Mouse (Mus musculus): ENCODE measurements around the gene Inf2. TPM values are rescaled to one million over a fixed set of nuclear protein-coding genes. Genes with fewer than 3 reads are reported as not detected.
A peak's percentile ranks its signal among the peaks of the same experiment; 100 is the strongest.

Gene Inf2
- polyA plus RNA-seq, 2 experiments, result 6.9 to 27.5 TPM

DNA sequence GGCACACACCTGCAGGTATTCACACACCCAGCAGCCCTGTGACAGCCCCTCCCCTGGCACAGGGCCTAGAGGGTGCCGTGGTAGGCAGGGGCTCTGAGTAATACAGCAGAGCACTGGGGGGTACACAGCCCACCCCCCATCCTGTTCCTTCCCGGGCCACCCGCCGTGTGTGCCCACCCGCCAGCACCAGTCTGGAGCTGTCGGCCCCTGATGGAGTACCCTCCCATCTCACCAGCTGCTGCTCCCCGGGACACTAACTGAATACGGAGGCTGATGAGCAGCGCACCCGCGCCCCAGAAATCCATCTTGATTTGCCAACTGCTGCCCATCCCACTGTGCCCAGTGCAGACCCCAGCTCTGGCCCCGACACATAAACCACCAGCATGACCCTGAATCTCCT is 75.1 kb downstream of the Inf2 start:
- H3K4me1 ChIP-seq (ENCODE audit: control insufficient read depth, insufficient read depth, low read length), result peaks cover 66% of the 10 kb centered on the region
- ATAC-seq (ENCODE audit: low FRiP score, low read depth), result no peak
- no peak for TF ChIP-seq POLR2A (IDR thresholded peaks at IDR 0.05; ENCODE audit: borderline replicate concordance, extremely low read depth, insufficient read depth, insufficient read length)
- no peaks in the 10 kb centered on the region for H3K9me3 ChIP-seq (ENCODE audit: control insufficient read depth, low read length)
- no peak overlapping the region for H3K4me3 ChIP-seq (replicated peaks; ENCODE audit: low read length)
- H3K27me3 ChIP-seq (ENCODE audit: control insufficient read depth, insufficient read depth, low read length), result no peaks in the 10 kb centered on the region
- no peak overlapping the region for H3K4me2 ChIP-seq (replicated peaks; ENCODE audit: low read depth, low read length, severe bottlenecking)
- H3K27ac ChIP-seq (replicated peaks; ENCODE audit: low read depth, low read length), result 0 out of 2 replicates have a peak overlapping the region, but pooled peaks have one; percentile 26
- no peak overlapping the region for H3K9ac ChIP-seq (ENCODE audit: low read depth, low read length, severe bottlenecking)
- no peak for DNase-seq (ENCODE audit: low spot score)
- WGBS, result 84% methylated on average over 12 of the region's 12 CpGs
- peaks cover 88% of the 10 kb centered on the region for H3K36me3 ChIP-seq (ENCODE audit: control insufficient read depth, insufficient read depth, low read length)

DNA sequence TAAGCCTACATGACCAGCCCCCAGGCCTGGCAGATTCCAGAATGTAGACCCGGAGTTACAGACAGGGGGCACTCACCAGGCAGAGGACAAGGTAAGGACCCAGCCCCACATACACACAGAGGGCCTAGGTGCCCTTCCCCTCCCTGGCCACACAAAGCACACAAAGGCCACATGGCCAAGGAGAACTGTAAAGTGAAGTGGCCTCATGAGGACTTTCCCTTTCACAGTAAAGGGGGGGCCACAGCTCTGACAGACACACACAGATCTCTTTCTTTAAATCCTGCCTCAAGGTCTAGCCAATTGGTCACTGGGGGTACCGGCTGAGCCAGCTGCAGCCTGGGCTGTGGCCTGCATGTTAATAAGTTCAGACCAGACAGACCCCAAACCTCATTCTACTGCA is 75.5 kb downstream of the Inf2 start:
- Histone ChIP-seq H3K4me3 (replicated peaks; ENCODE audit: low read length) (no peak overlapping the region), H3K27ac (replicated peaks; ENCODE audit: low read depth, low read length) (no peak overlapping the region), H3K4me1 (ENCODE audit: control insufficient read depth, insufficient read depth, low read length) (peaks cover 66% of the 10 kb centered on the region), H3K36me3 (ENCODE audit: control insufficient read depth, insufficient read depth, low read length) (peaks cover 88% of the 10 kb centered on the region), H3K9me3 (ENCODE audit: control insufficient read depth, low read length) (no peaks in the 10 kb centered on the region), H3K9ac (ENCODE audit: low read depth, low read length, severe bottlenecking) (no peak overlapping the region), H3K4me2 (replicated peaks; ENCODE audit: low read depth, low read length, severe bottlenecking) (no peak overlapping the region), H3K27me3 (ENCODE audit: control insufficient read depth, insufficient read depth, low read length) (no peaks in the 10 kb centered on the region)
- 44% methylated on average over 2 of the region's 2 CpGs for WGBS
- DNase-seq (ENCODE audit: low spot score), result no peak
- no peak for ATAC-seq (ENCODE audit: low FRiP score, low read depth)
- no peak for TF ChIP-seq POLR2A (IDR thresholded peaks at IDR 0.05; ENCODE audit: borderline replicate concordance, extremely low read depth, insufficient read depth, insufficient read length)

DNA sequence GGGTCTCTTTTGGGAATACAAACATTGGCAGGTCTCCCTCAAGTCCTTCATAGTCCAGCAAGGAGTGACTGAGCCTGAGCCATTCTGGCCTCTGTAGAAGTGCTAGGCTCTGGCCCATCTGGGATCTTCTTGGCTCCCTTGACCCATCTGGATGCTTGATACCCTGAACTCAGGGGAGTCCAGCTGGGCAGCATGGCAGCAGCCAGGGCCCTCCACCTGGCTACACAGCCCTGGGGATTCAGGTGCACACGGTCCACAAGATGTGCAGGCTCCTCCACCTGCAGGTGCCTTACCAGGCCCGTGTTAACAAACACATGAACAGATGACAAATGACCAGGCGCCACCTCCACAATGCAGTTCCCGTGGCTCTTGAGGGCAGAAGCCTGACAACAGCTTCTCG is 76.1 kb downstream of the Inf2 start:
- 65% methylated on average over 5 of the region's 5 CpGs for WGBS
- Histone ChIP-seq H3K27ac (replicated peaks; ENCODE audit: low read depth, low read length) (no peak overlapping the region), H3K27me3 (ENCODE audit: control insufficient read depth, insufficient read depth, low read length) (no peaks in the 10 kb centered on the region), H3K36me3 (ENCODE audit: control insufficient read depth, insufficient read depth, low read length) (peaks cover 88% of the 10 kb centered on the region), H3K4me1 (ENCODE audit: control insufficient read depth, insufficient read depth, low read length) (peaks cover 66% of the 10 kb centered on the region), H3K4me3 (replicated peaks; ENCODE audit: low read length) (no peak overlapping the region), H3K9ac (ENCODE audit: low read depth, low read length, severe bottlenecking) (no peak overlapping the region), H3K4me2 (replicated peaks; ENCODE audit: low read depth, low read length, severe bottlenecking) (no peak overlapping the region), H3K9me3 (ENCODE audit: control insufficient read depth, low read length) (no peaks in the 10 kb centered on the region)
- ATAC-seq (ENCODE audit: low FRiP score, low read depth) (no peak), DNase-seq (ENCODE audit: low spot score) (no peak)
- TF ChIP-seq POLR2A (IDR thresholded peaks at IDR 0.05; ENCODE audit: borderline replicate concordance, extremely low read depth, insufficient read depth, insufficient read length), result no peak

Small RNAs within 50 kb of the gene (microRNA-seq; reads per million reads assigned to microRNA genes)
- gene Mir6939, result not detected

Other genes with a start within 250 kb of the Inf2 start
- gene A530016L24Rik, start 99.3 kb upstream of the Inf2 start, polyA plus RNA-seq (2012; rRNA removed), result 0.87 and 1.3 TPM in 2 replicates
- gene A530016L24Rik, start 99.3 kb upstream of the Inf2 start, polyA plus RNA-seq (2014; fragmentation: Nextera tagmentation; extraction: Ambion mirVana), result 0.47 and 0.54 TPM in 2 replicates
- gene Tmem179, start 72.0 kb upstream of the Inf2 start, polyA plus RNA-seq (2012; rRNA removed), result 0.22 and 0.36 TPM in 2 replicates
- 0.28 and 0.29 TPM in 2 replicates for gene Tmem179, start 72.0 kb upstream of the Inf2 start, polyA plus RNA-seq (2014; fragmentation: Nextera tagmentation; extraction: Ambion mirVana)
- 11.8 and 18.9 TPM in 2 replicates for gene Adssl1, start 31.3 kb downstream of the Inf2 start, polyA plus RNA-seq (2012; rRNA removed)
- gene Adssl1, start 31.3 kb downstream of the Inf2 start, polyA plus RNA-seq (2014; fragmentation: Nextera tagmentation; extraction: Ambion mirVana), result 13.3 and 15.0 TPM in 2 replicates
- gene Siva1, start 55.9 kb downstream of the Inf2 start, polyA plus RNA-seq (2012; rRNA removed), result 179 and 184 TPM in 2 replicates
- 282 and 284 TPM in 2 replicates for gene Siva1, start 55.9 kb downstream of the Inf2 start, polyA plus RNA-seq (2014; fragmentation: Nextera tagmentation; extraction: Ambion mirVana)
- gene Akt1, start 86.1 kb downstream of the Inf2 start, polyA plus RNA-seq (2012; rRNA removed), result 305 and 332 TPM in 2 replicates
- gene Akt1, start 86.1 kb downstream of the Inf2 start, polyA plus RNA-seq (2014; fragmentation: Nextera tagmentation; extraction: Ambion mirVana), result 148 and 181 TPM in 2 replicates
- gene Zbtb42, start 90.0 kb downstream of the Inf2 start, polyA plus RNA-seq (2012; rRNA removed), result 2.5 and 3.3 TPM in 2 replicates
- gene Zbtb42, start 90.0 kb downstream of the Inf2 start, polyA plus RNA-seq (2014; fragmentation: Nextera tagmentation; extraction: Ambion mirVana), result 1.9 and 2.5 TPM in 2 replicates
- 30.1 and 36.9 TPM in 2 replicates for gene Cep170b, start 131.7 kb downstream of the Inf2 start, polyA plus RNA-seq (2012; rRNA removed)
- gene Cep170b, start 131.7 kb downstream of the Inf2 start, polyA plus RNA-seq (2014; fragmentation: Nextera tagmentation; extraction: Ambion mirVana), result 21.3 and 23.6 TPM in 2 replicates
- gene Pld4, start 171.9 kb downstream of the Inf2 start, polyA plus RNA-seq (2012; rRNA removed), result 15.7 and 16.9 TPM in 2 replicates
- 13.4 and 14.0 TPM in 2 replicates for gene Pld4, start 171.9 kb downstream of the Inf2 start, polyA plus RNA-seq (2014; fragmentation: Nextera tagmentation; extraction: Ambion mirVana)
- gene Ahnak2, start 213.9 kb downstream of the Inf2 start, polyA plus RNA-seq (2012; rRNA removed), result 2.1 and 2.5 TPM in 2 replicates
- gene Ahnak2, start 213.9 kb downstream of the Inf2 start, polyA plus RNA-seq (2014; fragmentation: Nextera tagmentation; extraction: Ambion mirVana), result 3.3 TPM in 2 replicates
- 3.7 and 4.8 TPM in 2 replicates for gene Clba1, start 220.2 kb downstream of the Inf2 start, polyA plus RNA-seq (2012; rRNA removed)
- gene Clba1, start 220.2 kb downstream of the Inf2 start, polyA plus RNA-seq (2014; fragmentation: Nextera tagmentation; extraction: Ambion mirVana), result 5.7 and 6.2 TPM in 2 replicates
- 81.0 and 89.9 TPM in 2 replicates for gene Cdca4, start 240.6 kb downstream of the Inf2 start, polyA plus RNA-seq (2012; rRNA removed)
- gene Cdca4, start 240.6 kb downstream of the Inf2 start, polyA plus RNA-seq (2014; fragmentation: Nextera tagmentation; extraction: Ambion mirVana), result 113 and 126 TPM in 2 replicates